Mouse (Mus musculus) hematopoietic multipotent progenitor cell, adult 10-12 weeks (in vitro differentiated cells): ENCODE data around the gene Aktip. TPM values are rescaled to one million over a fixed set of nuclear protein-coding genes. Genes with fewer than 3 reads are reported as not detected.

ENCODE experiments used
- polyA plus RNA-seq: library from polyadenylated mRNA; stranded (reverse); fragments of >175 nt; gene quantifications from 2 replicates; pipeline ENCODE4 v1.2.3, GENCODE M21; 2012; ENCODE audit warnings: low replicate concordance

Gene Aktip
- polyA plus RNA-seq = 7.1 TPM in 2 replicates

DNA sequence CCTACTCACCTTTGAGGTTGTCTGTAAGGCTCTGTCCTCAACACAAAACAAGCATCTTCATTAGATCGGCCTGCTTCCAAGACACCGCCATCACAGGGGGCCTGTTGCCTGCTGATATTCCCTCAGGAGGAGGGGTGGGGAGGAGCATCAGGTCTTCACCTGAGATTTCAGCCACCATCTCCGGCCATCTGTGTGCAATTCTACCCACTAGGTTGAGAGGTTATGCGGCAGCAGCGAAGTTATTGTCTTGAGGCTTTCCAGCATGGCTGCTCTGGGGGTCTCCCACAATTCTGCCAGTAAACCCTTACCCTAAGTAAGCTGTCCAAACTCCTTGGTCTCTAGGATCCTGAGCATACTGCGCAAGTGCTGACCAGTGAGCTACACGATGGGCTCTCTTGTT, at the start of gene Aktip:
Gene Aktip, minus strand, starts transcription at position 101 of the 400 bp plus-strand sequence.

DNA sequence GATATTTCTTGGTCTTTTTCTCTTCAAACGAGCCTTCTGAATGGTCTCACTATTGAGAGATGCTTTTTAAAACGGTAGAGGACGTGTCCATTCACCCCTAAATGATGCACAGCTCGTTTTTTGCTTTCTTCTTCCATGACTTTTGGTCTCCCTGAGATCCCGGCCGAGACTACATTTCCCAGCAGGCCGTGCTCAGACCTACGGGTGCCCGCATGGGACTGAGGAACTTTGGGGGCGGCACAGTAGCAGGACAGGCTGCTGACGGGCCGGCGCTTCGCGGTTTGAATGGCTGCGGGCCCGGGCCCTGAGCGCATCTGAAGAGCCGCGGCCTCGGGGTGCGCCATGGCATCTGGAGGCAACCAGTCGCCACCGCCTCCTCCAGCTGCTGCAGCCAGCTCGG, 129.9 kb downstream of the Aktip start, which contains the start of gene Rbl2:
Gene Rbl2, plus strand, starts transcription at position 224 of the 400 bp plus-strand sequence.

Other genes starting within 250 kb of the Aktip start
- 12.0 and 21.5 TPM in 2 replicates for gene Rbl2, start 129.9 kb downstream of the Aktip start, polyA plus RNA-seq
- 0.24 and 0.53 TPM in 2 replicates for gene Rpgrip1l, start 113.3 kb upstream of the Aktip start, polyA plus RNA-seq
- gene Fto, start 113.5 kb upstream of the Aktip start, polyA plus RNA-seq = 1.7 and 7.3 TPM in 2 replicates